Mouse (Mus musculus) midbrain, postnatal 0 days (tissue): ENCODE results near the gene Cys1. TPM values are rescaled to one million over a fixed set of nuclear protein-coding genes. Genes with fewer than 3 reads are reported as not detected.

ENCODE experiments used
- ATAC-seq: fragments of 200-750 bp; cut with Nextera tagmentation; 2 replicates; pipeline ENCODE4 v1.8.0; 2017; ENCODE audit warnings: moderate number of reproducible peaks, mild to moderate bottlenecking, moderate TSS enrichment, moderate library complexity; ENCODE audit not compliant: low FRiP score
- DNase-seq: peaks from one replicate; pipeline ENCODE4 v3.0.0-alpha.2; 2015; ENCODE audit warnings: low spot score
- H3K27ac ChIP-seq: fragments of 300-500 bp; sonication (generic); 2 replicates; pipeline ENCODE4 v1.5.1; 2014; ENCODE audit warnings: low read depth, mild to moderate bottlenecking, low read length, mixed read lengths
- H3K27me3 ChIP-seq: fragments of 300-500 bp; sonication (generic); 2 replicates; pipeline ENCODE4 v1.6.1; 2014; ENCODE audit warnings: low read length, control low read depth, mixed read lengths; ENCODE audit not compliant: insufficient read depth
- H3K36me3 ChIP-seq: fragments of 300-500 bp; sonication (generic); 2 replicates; pipeline ENCODE4 v1.6.1; 2014; ENCODE audit warnings: low read length, control low read depth, mixed read lengths; ENCODE audit not compliant: insufficient read depth
- H3K4me1 ChIP-seq: fragments of 300-500 bp; sonication (generic); 2 replicates; pipeline ENCODE4 v1.6.1; 2014; ENCODE audit warnings: mild to moderate bottlenecking, control low read depth, antibody characterized with exemption, low read length, mixed read lengths; ENCODE audit not compliant: insufficient read depth
- H3K4me2 ChIP-seq: fragments of 300-500 bp; sonication (generic); 2 replicates; pipeline ENCODE4 v1.6.1; 2014; ENCODE audit warnings: low read depth, mild to moderate bottlenecking, low read length, mixed read lengths; ENCODE audit not compliant: poor library complexity, severe bottlenecking
- H3K4me3 ChIP-seq: fragments of 300-500 bp; sonication (generic); 2 replicates; pipeline ENCODE4 v1.5.1; 2014; ENCODE audit warnings: low read depth, mild to moderate bottlenecking, low read length, moderate library complexity
- H3K9ac ChIP-seq: fragments of 300-500 bp; sonication (generic); replicated peaks from 2 replicates; pipeline ENCODE4 v1.6.1; 2014; ENCODE audit warnings: mild to moderate bottlenecking, low read length, moderate library complexity, mixed read lengths; ENCODE audit not compliant: poor library complexity, severe bottlenecking
- H3K9me3 ChIP-seq: fragments of 300-500 bp; sonication (generic); 2 replicates; pipeline ENCODE4 v1.6.1; 2016; ENCODE audit warnings: low read length, control low read depth
- CTCF ChIP-seq: IDR thresholded peaks from 2 replicates; pipeline ENCODE4 v1.5.1; 2016; ENCODE audit warnings: antibody characterized with exemption, mild to moderate bottlenecking
- WGBS: fragments of 180-500 bp; shearing (Covaris S2); extraction: QIAGEN DNeasy Blood & Tissue Kit; methylation state at CpG from one replicate; pipeline ENCODE4 v1.1.7; 2014; 5-methylcytosine and 5-hydroxymethylcytosine counted together
- polyA plus RNA-seq: library from polyadenylated mRNA; unstranded; fragments of >200 nt; fragmentation: Nextera tagmentation; extraction: Ambion mirVana; gene quantifications from 2 replicates; pipeline ENCODE4 v1.2.1, GENCODE M21; 2015
- total RNA-seq: library from RNA; depleted of rRNA; stranded (reverse); fragments of >200 nt; gene quantifications from 2 replicates; pipeline ENCODE4 v1.2.3, GENCODE M21; 2014

The Cys1 gene
- total and polyA plus RNA-seq, 2 experiments from 2014 or later, result 2.1 to 4.8 TPM

DNA sequence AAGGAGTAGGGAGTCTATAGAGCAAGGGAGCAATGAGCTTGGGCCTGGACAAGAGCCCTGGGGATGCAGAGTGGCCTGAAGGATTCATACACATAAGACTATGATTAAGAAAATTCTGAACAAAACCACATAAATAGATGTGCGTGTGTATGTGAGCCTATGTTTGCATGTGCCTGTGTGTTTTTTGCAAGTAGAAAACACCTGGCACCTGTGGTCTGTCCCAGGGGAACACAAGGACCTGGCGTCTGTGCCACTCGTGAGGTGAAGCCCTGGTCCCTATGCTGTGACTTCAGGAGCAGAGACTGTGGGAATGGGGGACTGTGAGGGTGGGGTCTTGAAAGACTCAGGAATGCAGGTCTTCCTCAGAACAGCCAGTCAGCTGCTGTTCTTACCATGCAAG is 47.0 kb downstream of the Cys1 start:
- Histone ChIP-seq H3K9me3 (no peaks in the 10 kb centered on the region), H3K36me3 (no peaks in the 10 kb centered on the region), H3K4me2 (no peak overlapping the region), H3K27ac (no peak overlapping the region), H3K9ac (no peak overlapping the region), H3K27me3 (no peaks in the 10 kb centered on the region), H3K4me3 (no peak overlapping the region), H3K4me1 (no peaks in the 10 kb centered on the region)
- DNase-seq, result no peak
- 82% methylated on average over 3 of the region's 3 CpGs for WGBS
- no peak for ATAC-seq
- no peak for TF ChIP-seq CTCF

DNA sequence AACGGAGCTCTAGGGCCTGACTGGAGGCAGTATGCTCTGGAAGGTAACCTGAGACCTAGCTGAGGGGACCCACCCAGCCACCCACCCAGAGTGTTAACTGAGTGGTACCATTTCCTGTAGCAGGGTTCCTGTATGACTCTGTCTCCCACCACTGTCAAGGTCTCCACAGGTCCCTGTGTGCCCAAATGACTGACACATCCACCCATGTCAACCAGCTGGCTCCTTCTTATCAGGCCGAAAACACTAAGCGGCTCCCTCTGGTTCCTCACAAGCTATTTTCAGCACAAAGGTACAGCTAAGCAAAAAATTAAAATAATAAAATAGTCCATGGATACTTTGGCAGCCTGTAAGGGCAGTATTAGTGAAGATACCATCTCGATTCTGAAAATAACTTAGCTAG is 47.4 kb downstream of the Cys1 start:
- ATAC-seq (no peak), DNase-seq (no peak)
- H3K4me1 ChIP-seq, result no peaks in the 10 kb centered on the region
- H3K4me2 ChIP-seq, result no peak overlapping the region
- no peaks in the 10 kb centered on the region for H3K27me3 ChIP-seq
- H3K36me3 ChIP-seq, result no peaks in the 10 kb centered on the region
- no peaks in the 10 kb centered on the region for H3K9me3 ChIP-seq
- no peak overlapping the region for H3K4me3 ChIP-seq
- TF ChIP-seq CTCF, result no peak
- H3K27ac ChIP-seq, result no peak overlapping the region
- 73% methylated on average over 4 of the region's 4 CpGs for WGBS
- no peak overlapping the region for H3K9ac ChIP-seq

DNA sequence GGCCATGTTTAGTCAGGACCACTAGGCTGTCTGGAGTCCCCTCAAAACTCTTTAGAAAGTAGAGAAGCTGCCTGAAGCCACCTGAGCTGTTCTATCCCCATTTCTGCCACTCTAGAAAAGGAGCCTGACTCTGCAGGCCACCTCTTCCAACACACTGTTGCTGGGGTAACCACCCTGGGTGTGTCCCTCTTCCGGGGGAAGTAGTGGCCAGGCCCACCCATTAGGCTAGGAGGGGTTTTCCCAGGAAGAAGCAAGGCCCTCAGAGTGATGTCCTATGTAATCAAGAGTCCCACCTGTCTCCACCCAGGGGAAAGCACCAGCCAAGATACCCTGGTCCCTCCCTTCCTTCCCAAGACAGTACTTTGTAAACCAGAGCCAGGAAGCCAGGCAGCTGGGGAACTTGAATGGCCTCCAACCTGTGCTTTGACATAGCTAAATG is 47.8 kb downstream of the Cys1 start:
- no peak for DNase-seq
- Histone ChIP-seq H3K9me3 (no peaks in the 10 kb centered on the region), H3K9ac (no peak overlapping the region), H3K27me3 (no peaks in the 10 kb centered on the region), H3K36me3 (no peaks in the 10 kb centered on the region), H3K27ac (no peak overlapping the region), H3K4me2 (no peak overlapping the region), H3K4me1 (no peaks in the 10 kb centered on the region), H3K4me3 (no peak overlapping the region)
- WGBS, result 56% methylated on average over 1 of the region's 1 CpGs
- no peak for ATAC-seq
- no peak for TF ChIP-seq CTCF

DNA sequence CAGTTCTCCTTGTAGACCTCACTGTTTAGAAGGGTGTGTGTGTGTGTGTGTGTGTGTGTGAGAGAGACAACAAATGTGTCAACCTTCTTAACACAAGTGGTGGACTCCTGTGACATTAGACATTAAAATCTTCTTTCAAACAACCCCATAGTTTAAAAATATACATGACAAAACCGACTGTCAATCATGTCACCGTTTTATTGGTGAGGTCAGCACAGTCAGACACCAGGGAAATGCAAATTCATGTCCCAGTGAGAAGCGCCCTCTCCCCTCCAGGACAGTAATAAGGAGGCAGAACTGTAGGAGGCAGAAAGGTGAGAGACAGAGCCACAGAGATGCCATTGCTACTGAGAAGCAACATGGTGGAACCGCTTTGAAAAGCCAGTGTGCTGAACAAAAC is 49.2 kb downstream of the Cys1 start:
- Histone ChIP-seq H3K4me3 (no peak overlapping the region), H3K9ac (no peak overlapping the region), H3K27ac (no peak overlapping the region), H3K27me3 (no peaks in the 10 kb centered on the region), H3K4me1 (no peaks in the 10 kb centered on the region), H3K9me3 (no peaks in the 10 kb centered on the region), H3K4me2 (no peak overlapping the region), H3K36me3 (no peaks in the 10 kb centered on the region)
- ATAC-seq, result no peak
- DNase-seq, result no peak
- no peak for TF ChIP-seq CTCF
- WGBS, result 59% methylated on average over 4 of the region's 4 CpGs

DNA sequence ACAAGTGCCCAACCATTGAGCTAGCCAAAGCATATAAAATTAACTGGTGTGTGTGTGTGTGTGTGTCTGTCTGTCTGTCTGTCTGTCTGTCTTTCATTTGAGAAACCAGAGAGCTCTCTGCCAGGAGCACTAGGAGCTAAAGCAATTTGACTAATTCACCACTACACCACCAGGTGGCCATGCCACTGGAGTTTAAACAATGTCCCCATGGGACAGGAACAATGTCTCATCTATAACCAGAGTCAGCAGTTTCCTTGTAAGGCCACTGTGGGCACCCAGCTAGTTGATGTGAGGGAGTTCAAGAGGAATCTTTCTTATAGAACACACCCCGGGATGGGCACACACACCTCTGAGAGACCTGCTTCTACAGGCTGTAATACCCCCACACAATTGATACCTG is 51.4 kb downstream of the Cys1 start:
- Histone ChIP-seq H3K4me2 (no peak overlapping the region), H3K4me3 (no peak overlapping the region), H3K9me3 (no peaks in the 10 kb centered on the region), H3K9ac (no peak overlapping the region), H3K27ac (no peak overlapping the region), H3K27me3 (no peaks in the 10 kb centered on the region), H3K4me1 (no peaks in the 10 kb centered on the region), H3K36me3 (no peaks in the 10 kb centered on the region)
- 72% methylated on average over 1 of the region's 1 CpGs for WGBS
- TF ChIP-seq CTCF, result peak; percentile 61
- no peak for DNase-seq
- ATAC-seq, result no peak

DNA sequence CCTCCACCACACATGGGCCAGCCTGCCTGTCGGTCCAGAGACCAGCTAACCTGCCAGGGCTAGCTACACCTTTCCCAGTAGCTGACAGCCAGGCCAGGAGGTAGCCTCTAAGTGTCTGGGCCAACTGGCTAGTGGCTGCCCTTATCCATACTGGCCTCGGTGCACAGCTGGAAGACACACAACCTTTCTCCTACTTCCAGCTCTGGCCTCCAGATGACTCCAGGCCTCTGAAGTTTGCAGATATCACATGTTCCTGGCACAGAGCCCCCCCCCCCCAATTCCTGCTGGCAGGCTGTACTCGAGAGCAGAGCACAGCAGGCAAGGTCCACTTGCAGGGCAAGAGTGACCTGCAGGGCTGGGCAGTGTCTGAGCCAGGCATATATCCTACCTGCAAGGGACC is 54.4 kb downstream of the Cys1 start:
- H3K9ac ChIP-seq, result no peak overlapping the region
- no peak for TF ChIP-seq CTCF
- H3K4me3 ChIP-seq, result no peak overlapping the region
- ATAC-seq (no peak), DNase-seq (no peak)
- H3K9me3 ChIP-seq, result no peaks in the 10 kb centered on the region
- H3K27me3 ChIP-seq, result no peaks in the 10 kb centered on the region
- 73% methylated on average over 3 of the region's 3 CpGs for WGBS
- no peak overlapping the region for H3K4me2 ChIP-seq
- no peaks in the 10 kb centered on the region for H3K36me3 ChIP-seq
- H3K27ac ChIP-seq, result no peak overlapping the region
- H3K4me1 ChIP-seq, result 0 out of 2 replicates have a peak, but pooled peaks cover 5% of the 10 kb centered on the region

GRCm38 (mm10) chr12:24626401-24626800 is 55.2 kb downstream of the Cys1 start:
- no peak for TF ChIP-seq CTCF
- no peak for DNase-seq
- no peak overlapping the region for H3K27ac ChIP-seq
- H3K4me1 ChIP-seq, result 0 out of 2 replicates have a peak, but pooled peaks cover 5% of the 10 kb centered on the region
- H3K4me3 ChIP-seq, result no peak overlapping the region
- ATAC-seq, result no peak
- H3K4me2 ChIP-seq, result no peak overlapping the region
- no peak overlapping the region for H3K9ac ChIP-seq
- 90% methylated on average over 5 of the region's 5 CpGs for WGBS
- H3K36me3 ChIP-seq, result no peaks in the 10 kb centered on the region
- H3K9me3 ChIP-seq, result no peaks in the 10 kb centered on the region
- H3K27me3 ChIP-seq, result no peaks in the 10 kb centered on the region
